Comparison of ENCODE assay signal across 22 mouse cellular contexts in the genomic region with DNA sequence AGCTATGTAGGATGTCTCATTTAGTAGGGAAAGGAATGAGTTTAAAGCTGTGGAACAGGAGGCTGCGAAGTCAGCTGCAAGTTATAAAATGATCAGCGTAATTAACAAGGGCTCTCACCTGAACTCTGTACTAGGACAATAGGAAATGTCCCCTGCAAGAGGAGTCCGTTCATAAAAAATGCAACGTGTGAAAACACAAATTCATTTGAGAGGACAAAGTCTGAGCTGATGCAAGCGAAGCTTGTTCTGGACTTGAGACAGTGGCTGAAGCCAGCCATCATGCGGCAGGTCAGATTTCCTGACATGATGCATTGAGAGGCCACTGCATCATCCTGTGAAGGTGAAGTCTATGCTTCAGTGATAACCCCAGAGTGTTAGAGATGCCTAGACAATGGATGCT.
"Had no signal": no experiment of that assay in that cellular context is flagged by ENCODE, and none has a peak within 500 bp of the region (broad histone marks: within the 10 kb centered on the region; RNA-seq: fewer than 3 reads in every experiment).

No protein-coding gene starts in this region.

- H3K9me3 ChIP-seq: limb, embryonic 12.5 days; limb, embryonic 15.5 days; lung, embryonic 15.5 days; megakaryocyte, embryonic 14.5 days; midbrain, embryonic 10.5 days; midbrain, embryonic 13.5 days; neural tube, embryonic 13.5 days had no signal

- H3K4me3 ChIP-seq: limb, embryonic 12.5 days; limb, embryonic 15.5 days; lung, embryonic 15.5 days; megakaryocyte, embryonic 14.5 days; midbrain, embryonic 10.5 days; midbrain, embryonic 13.5 days; myocyte; neural tube, embryonic 13.5 days had no signal

- H3K4me1 ChIP-seq: limb, embryonic 15.5 days; lung, embryonic 15.5 days; megakaryocyte, embryonic 14.5 days; midbrain, embryonic 10.5 days; midbrain, embryonic 13.5 days; neural tube, embryonic 13.5 days had no signal

- H3K9ac ChIP-seq: hindbrain, embryonic 14.5 days; limb, embryonic 12.5 days; limb, embryonic 15.5 days; liver, embryonic 14.5 days; lung, embryonic 15.5 days; midbrain, embryonic 13.5 days; neural tube, embryonic 13.5 days had no signal

- ATAC-seq: hindbrain, postnatal 0 days; inflammation-experienced regulatory T-cells, adult 6 months; midbrain, embryonic 13.5 days; midbrain, embryonic 16.5 days had no signal

- H3K27ac ChIP-seq: hindbrain, embryonic 14.5 days; hindbrain, postnatal 0 days; limb, embryonic 12.5 days; limb, embryonic 15.5 days; liver, embryonic 14.5 days; lung, embryonic 15.5 days; midbrain, embryonic 10.5 days; midbrain, embryonic 13.5 days; neural tube, embryonic 13.5 days had no signal

- H3K4me2 ChIP-seq: hindbrain, embryonic 14.5 days; limb, embryonic 12.5 days; limb, embryonic 15.5 days; liver, embryonic 11.5 days; lung, embryonic 15.5 days; midbrain, embryonic 13.5 days; neural tube, embryonic 13.5 days had no signal

- H3K27me3 ChIP-seq: limb, embryonic 12.5 days; limb, embryonic 15.5 days; lung, embryonic 15.5 days; midbrain, embryonic 13.5 days; neural tube, embryonic 13.5 days had no signal

- H3K36me3 ChIP-seq: limb, embryonic 12.5 days; limb, embryonic 15.5 days; lung, embryonic 15.5 days; midbrain, embryonic 10.5 days; midbrain, embryonic 13.5 days; neural tube, embryonic 13.5 days had no signal

- DNase-seq: left cerebral cortex, postnatal 4 days; lung, adult 18-20 months; lung, postnatal 10 days; lung, postnatal 36 days; retina, postnatal 1 day; right cerebral cortex, postnatal 25 days; thymus, adult 18-20 months; thymus, postnatal 36 days had no signal
